Mouse (Mus musculus): ENCODE data around the gene Atp5mpl.

- TF ChIP-seq CTCF (IDR thresholded peaks at IDR 0.05; ENCODE audit: insufficient read depth, low read depth, low read length) (no peak), POLR2A (IDR thresholded peaks at IDR 0.05; ENCODE audit: insufficient read depth, low read depth, low read length) (no peak)
Measured at GRCm38 (mm10) chr12:111945115-111945514, 21.7 kb downstream of the Atp5mpl start.
